Mouse (Mus musculus): ENCODE results near the gene Gramd1c. TPM values are rescaled to one million over a fixed set of nuclear protein-coding genes. Genes with fewer than 3 reads are reported as not detected.

Gramd1c gene
- polyA plus RNA-seq, 1 experiment = 0.06 TPM

GRCm38 (mm10) chr16:43973147-43973546 is 90.0 kb downstream of the Gramd1c start:
- H3K27me3 ChIP-seq (ENCODE audit: control insufficient read depth, insufficient read depth, insufficient read length) = no peaks in the 10 kb centered on the region
- no peaks in the 10 kb centered on the region for H3K79me2 ChIP-seq (ENCODE audit: control insufficient read depth, insufficient read depth)
- no peak overlapping the region for H3K4me3 ChIP-seq
- no peaks in the 10 kb centered on the region for H3K36me3 ChIP-seq (ENCODE audit: control insufficient read depth, insufficient read depth)
- no peak overlapping the region for H3K4me2 ChIP-seq (ENCODE audit: low read depth)
- no peak overlapping the region for H3ac ChIP-seq (ENCODE audit: control insufficient read depth, insufficient read length)
- TF ChIP-seq REST (IDR thresholded peaks at IDR 0.05; ENCODE audit: insufficient read depth, insufficient read length) = no peak
- TF ChIP-seq MYOD1 (IDR thresholded peaks at IDR 0.05; ENCODE audit: control insufficient read depth in 1 of 3, insufficient read length in 2 of 3, low read depth in 2 of 3) = no peak

GRCm38 (mm10) chr16:43972391-43972790 is 90.8 kb downstream of the Gramd1c start:
- TF ChIP-seq REST (IDR thresholded peaks at IDR 0.05; ENCODE audit: insufficient read depth, insufficient read length) (no peak), MAX (IDR thresholded peaks at IDR 0.05; ENCODE audit: low read depth) (no peak), SRF (IDR thresholded peaks at IDR 0.05; ENCODE audit: control insufficient read depth, insufficient read length, low read depth) (no peak), TCF3 (IDR thresholded peaks at IDR 0.05; ENCODE audit: insufficient read length, low read depth) (no peak), POLR2AphosphoS2 (IDR thresholded peaks at IDR 0.05; ENCODE audit: insufficient read length, low read depth) (no peak), CEBPB (IDR thresholded peaks at IDR 0.05; ENCODE audit: insufficient read depth, poor library complexity, severe bottlenecking) (no peak), POLR2A (IDR thresholded peaks at IDR 0.05; ENCODE audit: insufficient read length, low read depth) (no peak), MYOD1 (IDR thresholded peaks at IDR 0.05; ENCODE audit: control insufficient read depth in 1 of 3, insufficient read length in 2 of 3, low read depth in 2 of 3) (no peak), MYOG (IDR thresholded peaks at IDR 0.05; ENCODE audit: control insufficient read depth in 1 of 3, insufficient read depth in 1 of 3, insufficient read length in 2 of 3, low read depth in 2 of 3) (no peak), TCF12 (IDR thresholded peaks at IDR 0.05; ENCODE audit: insufficient read depth, poor library complexity, severe bottlenecking) (no peak), E2F4 (IDR thresholded peaks at IDR 0.05; ENCODE audit: insufficient read depth) (no peak), USF1 (IDR thresholded peaks at IDR 0.05; ENCODE audit: low read depth) (no peak)
- Histone ChIP-seq H3K36me3 (ENCODE audit: control insufficient read depth, insufficient read depth) (no peaks in the 10 kb centered on the region), H3ac (ENCODE audit: control insufficient read depth, insufficient read length) (no peak overlapping the region), H3K79me2 (ENCODE audit: control insufficient read depth, insufficient read depth) (no peaks in the 10 kb centered on the region), H3K4me3 (no peak overlapping the region), H3K4me2 (ENCODE audit: low read depth) (no peak overlapping the region), H3K27me3 (ENCODE audit: control insufficient read depth, insufficient read depth, insufficient read length) (no peaks in the 10 kb centered on the region)

- TF ChIP-seq TCF12 (IDR thresholded peaks at IDR 0.05; ENCODE audit: insufficient read depth, poor library complexity, severe bottlenecking) (no peak), REST (IDR thresholded peaks at IDR 0.05; ENCODE audit: insufficient read depth, insufficient read length) (no peak), TCF3 (IDR thresholded peaks at IDR 0.05; ENCODE audit: insufficient read length, low read depth) (no peak), POLR2AphosphoS2 (IDR thresholded peaks at IDR 0.05; ENCODE audit: insufficient read length, low read depth) (no peak), SRF (IDR thresholded peaks at IDR 0.05; ENCODE audit: control insufficient read depth, insufficient read length, low read depth) (no peak), CEBPB (IDR thresholded peaks at IDR 0.05; ENCODE audit: insufficient read depth, poor library complexity, severe bottlenecking) (no peak), MAX (IDR thresholded peaks at IDR 0.05; ENCODE audit: low read depth) (no peak), MYOG (IDR thresholded peaks at IDR 0.05; ENCODE audit: control insufficient read depth in 1 of 3, insufficient read depth in 1 of 3, insufficient read length in 2 of 3, low read depth in 2 of 3) (no peak), USF1 (IDR thresholded peaks at IDR 0.05; ENCODE audit: low read depth) (no peak), POLR2A (IDR thresholded peaks at IDR 0.05; ENCODE audit: insufficient read length, low read depth) (no peak), E2F4 (IDR thresholded peaks at IDR 0.05; ENCODE audit: insufficient read depth) (no peak), MYOD1 (IDR thresholded peaks at IDR 0.05; ENCODE audit: control insufficient read depth in 1 of 3, insufficient read length in 2 of 3, low read depth in 2 of 3) (no peak)
- no peak overlapping the region for H3K4me3 ChIP-seq
- H3K27me3 ChIP-seq (ENCODE audit: control insufficient read depth, insufficient read depth, insufficient read length) = no peaks in the 10 kb centered on the region
Measured at GRCm38 (mm10) chr16:43971741-43972140, 91.4 kb downstream of the Gramd1c start.

GRCm38 (mm10) chr16:43971189-43971588 is 92.0 kb downstream of the Gramd1c start:
- Histone ChIP-seq H3ac (ENCODE audit: control insufficient read depth, insufficient read length) (no peak overlapping the region), H3K27me3 (ENCODE audit: control insufficient read depth, insufficient read depth, insufficient read length) (no peaks in the 10 kb centered on the region), H3K4me3 (no peak overlapping the region), H3K36me3 (ENCODE audit: control insufficient read depth, insufficient read depth) (no peaks in the 10 kb centered on the region), H3K4me2 (ENCODE audit: low read depth) (no peak overlapping the region), H3K79me2 (ENCODE audit: control insufficient read depth, insufficient read depth) (no peaks in the 10 kb centered on the region)
- TF ChIP-seq REST (IDR thresholded peaks at IDR 0.05; ENCODE audit: insufficient read depth, insufficient read length) (no peak), USF1 (IDR thresholded peaks at IDR 0.05; ENCODE audit: low read depth) (no peak), MYOD1 (IDR thresholded peaks at IDR 0.05; ENCODE audit: control insufficient read depth in 1 of 3, insufficient read length in 2 of 3, low read depth in 2 of 3) (no peak), TCF12 (IDR thresholded peaks at IDR 0.05; ENCODE audit: insufficient read depth, poor library complexity, severe bottlenecking) (no peak), POLR2AphosphoS2 (IDR thresholded peaks at IDR 0.05; ENCODE audit: insufficient read length, low read depth) (no peak)

More at GRCm38 (mm10) chr16:43971741-43972140, 91.4 kb downstream of the Gramd1c start:
- Histone ChIP-seq H3K36me3 (ENCODE audit: control insufficient read depth, insufficient read depth) (no peaks in the 10 kb centered on the region), H3K79me2 (ENCODE audit: control insufficient read depth, insufficient read depth) (no peaks in the 10 kb centered on the region), H3ac (ENCODE audit: control insufficient read depth, insufficient read length) (no peak overlapping the region), H3K4me2 (ENCODE audit: low read depth) (no peak overlapping the region)

GRCm38 (mm10) chr16:43970426-43970825 is 92.7 kb downstream of the Gramd1c start:
- Histone ChIP-seq H3K4me2 (ENCODE audit: low read depth) (no peak overlapping the region), H3K4me3 (no peak overlapping the region), H3K79me2 (ENCODE audit: control insufficient read depth, insufficient read depth) (no peaks in the 10 kb centered on the region), H3ac (ENCODE audit: control insufficient read depth, insufficient read length) (no peak overlapping the region), H3K36me3 (ENCODE audit: control insufficient read depth, insufficient read depth) (no peaks in the 10 kb centered on the region), H3K27me3 (ENCODE audit: control insufficient read depth, insufficient read depth, insufficient read length) (no peaks in the 10 kb centered on the region)
- TF ChIP-seq TCF12 (IDR thresholded peaks at IDR 0.05; ENCODE audit: insufficient read depth, poor library complexity, severe bottlenecking) (no peak), POLR2AphosphoS2 (IDR thresholded peaks at IDR 0.05; ENCODE audit: insufficient read length, low read depth) (no peak), POLR2A (IDR thresholded peaks at IDR 0.05; ENCODE audit: insufficient read length, low read depth) (no peak), MAX (IDR thresholded peaks at IDR 0.05; ENCODE audit: low read depth) (no peak), SRF (IDR thresholded peaks at IDR 0.05; ENCODE audit: control insufficient read depth, insufficient read length, low read depth) (no peak), REST (IDR thresholded peaks at IDR 0.05; ENCODE audit: insufficient read depth, insufficient read length) (no peak), TCF3 (IDR thresholded peaks at IDR 0.05; ENCODE audit: insufficient read length, low read depth) (no peak), CEBPB (IDR thresholded peaks at IDR 0.05; ENCODE audit: insufficient read depth, poor library complexity, severe bottlenecking) (no peak), USF1 (IDR thresholded peaks at IDR 0.05; ENCODE audit: low read depth) (no peak), E2F4 (IDR thresholded peaks at IDR 0.05; ENCODE audit: insufficient read depth) (no peak), MYOD1 (IDR thresholded peaks at IDR 0.05; ENCODE audit: control insufficient read depth in 1 of 3, insufficient read length in 2 of 3, low read depth in 2 of 3) (no peak), MYOG (IDR thresholded peaks at IDR 0.05; ENCODE audit: control insufficient read depth in 1 of 3, insufficient read depth in 1 of 3, insufficient read length in 2 of 3, low read depth in 2 of 3) (no peak)
